Mouse (Mus musculus): Measurements from ENCODE around the gene Tmem132e. TPM values are rescaled to one million over a fixed set of nuclear protein-coding genes. Genes with fewer than 3 reads are reported as not detected.

The Tmem132e gene
- polyA plus RNA-seq (2012; rRNA removed): 7.0 and 9.3 TPM in 2 replicates

GRCm38 (mm10) chr11:82388371-82389313 lies at the start of gene Tmem132e:
TSS of gene Tmem132e (plus strand) at chr11:82388900.

Other genes starting within 250 kb of the Tmem132e start
- 0.36 TPM in 1 of 2 replicates, not detected in the other for gene Ccl1, start 83.2 kb upstream of the Tmem132e start, polyA plus RNA-seq (2012; rRNA removed)

Measured in central nervous system, embryonic 14 days (tissue).